Mouse (Mus musculus): ENCODE measurements at regions not wholly inside any gene's neighbourhood (a gene's known extent, or its start where the extent isn't known, plus 50 kb on each side); places are given as distances from the start of the nearest gene placed in this dataset.

- DNase-seq (ENCODE audit: low read depth, low spot score), result no peak
These were observed 226.5 kb downstream of the Maf start for GRCm38 (mm10) chr8:115481136-115481535.

DNA sequence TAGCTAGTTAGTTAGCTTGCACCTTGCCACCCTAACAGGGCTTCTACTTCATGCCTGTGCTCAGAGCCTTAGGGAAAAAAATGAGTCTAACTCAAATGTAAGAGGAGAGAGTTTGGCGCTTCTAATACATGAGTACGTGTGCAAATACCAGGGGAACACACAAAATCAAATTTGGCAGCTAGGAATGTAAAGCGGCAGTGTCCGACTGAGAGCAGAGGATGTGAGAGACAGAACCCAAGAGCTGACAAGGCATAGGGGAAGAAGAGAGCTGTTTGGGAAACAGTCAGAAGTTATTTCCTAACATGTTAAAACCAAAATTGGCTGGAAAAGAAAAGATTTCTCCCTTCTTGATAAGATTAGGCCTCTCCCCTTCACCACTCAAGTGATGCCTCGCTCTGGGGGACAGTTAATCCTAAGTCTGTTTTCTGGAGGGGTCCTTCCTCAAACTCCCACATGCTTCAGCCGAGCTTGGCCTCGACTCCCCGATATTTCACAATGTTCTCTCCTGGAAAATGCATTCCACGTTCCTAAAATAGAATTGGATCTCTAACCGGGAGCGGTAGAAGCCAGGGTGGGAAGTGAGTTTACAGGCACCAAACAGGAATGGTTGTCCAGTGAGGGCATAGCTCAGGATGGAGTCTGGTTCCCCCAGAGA lies 229.1 kb downstream of the Maf start:
- no peak for DNase-seq (ENCODE audit: low read depth, low spot score)

- DNase-seq (ENCODE audit: low read depth, low spot score), result no peak
These were observed 231.5 kb downstream of the Maf start for GRCm38 (mm10) chr8:115476071-115476470.

- no peak for DNase-seq (ENCODE audit: low read depth, low spot score)
These were observed 232.4 kb downstream of the Maf start for GRCm38 (mm10) chr8:115475156-115475555.

- no peak for DNase-seq (ENCODE audit: low read depth, low spot score)
These were observed 233.6 kb downstream of the Maf start for GRCm38 (mm10) chr8:115473974-115474373.

GRCm38 (mm10) chr8:115466553-115466952 lies 241.0 kb downstream of the Maf start:
- no peak for DNase-seq (ENCODE audit: low read depth, low spot score)

- DNase-seq (ENCODE audit: low read depth, low spot score), result no peak
These were observed 241.5 kb downstream of the Maf start for GRCm38 (mm10) chr8:115466122-115466521.

DNA sequence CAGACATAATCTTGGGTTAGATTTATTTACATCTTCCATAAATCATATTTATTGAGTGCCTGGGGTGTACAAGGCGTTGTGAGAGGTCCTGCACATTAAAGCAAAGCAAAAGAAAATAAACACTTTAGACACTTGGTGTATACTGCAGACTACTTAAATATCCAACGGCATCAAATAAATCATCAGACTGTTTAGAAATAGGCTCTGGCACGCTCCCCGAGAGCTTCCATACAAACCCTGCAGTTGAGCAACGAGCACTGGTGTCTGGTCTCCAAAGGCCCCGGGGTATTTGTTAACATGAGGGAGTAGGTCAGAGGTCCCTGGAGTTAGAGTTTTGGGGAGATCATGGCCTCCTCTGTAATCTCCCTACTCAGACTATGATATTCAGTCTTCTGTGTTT lies 244.9 kb downstream of the Maf start:
- DNase-seq (ENCODE audit: low read depth, low spot score), result no peak

GRCm38 (mm10) chr8:115458119-115458518 lies 249.5 kb downstream of the Maf start:
- DNase-seq (ENCODE audit: low read depth, low spot score), result no peak

DNA sequence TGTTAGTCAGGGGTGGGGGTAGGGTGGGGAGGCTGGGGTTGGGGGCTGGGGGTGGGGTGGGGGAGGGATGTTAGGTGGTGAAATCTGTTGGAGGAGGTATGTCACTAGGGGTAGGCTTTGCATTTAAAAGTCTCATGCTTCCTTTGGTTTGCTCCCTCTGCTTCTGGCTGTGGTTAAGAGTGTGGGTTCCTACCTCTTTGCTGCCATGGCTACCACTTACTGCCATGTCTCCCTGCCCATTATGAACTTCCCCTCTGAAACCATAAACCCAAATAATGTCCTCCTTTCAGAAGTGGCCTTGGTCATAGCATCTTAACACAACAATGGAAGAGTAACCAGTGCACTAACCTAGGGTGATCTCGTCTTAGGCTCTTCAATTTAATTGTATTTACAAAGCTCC lies 256.8 kb downstream of the Maf start:
- no peak for DNase-seq (ENCODE audit: low read depth, low spot score)

- DNase-seq (ENCODE audit: low read depth, low spot score), result no peak
These were observed 259.2 kb downstream of the Maf start for GRCm38 (mm10) chr8:115448367-115448766.

DNA sequence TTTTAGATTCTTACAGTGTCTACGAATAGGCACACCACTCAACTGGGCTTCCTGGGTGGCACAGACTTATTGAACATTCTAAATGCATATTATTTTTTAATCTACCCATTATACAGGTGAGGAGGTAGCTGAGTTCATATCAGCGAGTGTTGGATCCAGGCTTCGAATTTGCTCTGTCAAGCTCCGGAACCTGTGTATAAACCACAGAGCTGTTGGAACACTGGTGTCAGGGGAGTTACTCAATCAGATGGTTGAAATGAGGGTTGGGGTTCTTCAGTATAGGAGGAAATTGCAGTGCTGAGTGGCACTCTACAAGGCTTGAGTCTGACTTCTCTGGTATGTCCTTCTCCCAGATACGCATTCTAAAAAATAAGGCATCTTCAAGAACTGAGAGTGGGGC lies 263.1 kb downstream of the Maf start:
- DNase-seq (ENCODE audit: low read depth, low spot score), result no peak

DNA sequence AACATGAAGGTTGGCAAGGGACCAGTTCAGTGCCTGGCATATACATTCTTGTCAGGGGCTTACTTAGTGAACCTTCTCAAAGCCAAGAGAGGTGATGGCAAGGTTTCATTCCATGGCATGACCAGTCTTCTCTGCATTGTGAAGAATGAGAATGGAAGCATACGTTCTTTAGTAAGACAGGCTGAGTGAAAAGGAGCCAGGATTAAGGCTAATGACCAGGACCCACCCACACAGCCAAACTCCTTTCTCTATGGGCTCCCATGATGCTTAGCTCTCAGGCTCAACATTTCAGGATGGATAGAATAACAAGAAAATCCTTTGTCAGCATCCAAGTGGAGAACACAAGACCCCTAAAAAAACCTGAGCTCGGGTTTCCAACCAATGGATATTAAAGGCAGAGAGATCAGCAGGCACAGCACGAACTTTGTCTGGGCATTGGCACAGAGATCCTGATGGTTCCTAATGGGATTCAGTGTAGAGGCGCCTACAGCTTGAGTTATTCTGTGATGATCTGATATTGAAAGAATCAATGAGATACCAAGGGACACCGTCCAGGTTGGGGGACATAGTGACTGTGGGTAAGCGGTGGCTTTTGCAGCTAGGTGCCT lies 265.5 kb downstream of the Maf start:
- no peak for DNase-seq (ENCODE audit: low read depth, low spot score)

- DNase-seq (ENCODE audit: low read depth, low spot score), result no peak
These were observed 266.3 kb downstream of the Maf start for GRCm38 (mm10) chr8:115441323-115441722.

GRCm38 (mm10) chr8:115440151-115440550 lies 267.4 kb downstream of the Maf start:
- no peak for DNase-seq (ENCODE audit: low read depth, low spot score)

- no peak for DNase-seq (ENCODE audit: low read depth, low spot score)
These were observed 268.1 kb downstream of the Maf start for GRCm38 (mm10) chr8:115439512-115439911.

DNA sequence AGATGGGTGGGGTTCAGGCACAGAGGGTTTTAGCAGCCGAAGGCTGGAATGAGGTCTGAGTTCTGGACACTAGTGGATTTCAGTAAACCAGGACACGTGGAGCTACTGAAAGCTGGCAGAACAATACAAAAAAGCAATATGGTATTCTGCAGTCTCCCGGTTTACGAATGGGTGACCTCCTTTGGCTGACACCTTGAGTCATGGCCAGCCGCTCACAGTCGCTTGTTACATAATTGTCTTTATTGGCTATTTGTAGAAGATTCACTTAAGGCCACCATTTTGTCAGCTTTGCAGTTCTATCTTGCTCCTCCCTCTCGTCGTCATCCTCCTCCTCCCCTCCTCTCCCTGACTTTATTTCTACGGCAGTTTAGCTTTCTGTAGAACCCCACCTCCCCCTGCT lies 269.6 kb downstream of the Maf start:
- DNase-seq (ENCODE audit: low read depth, low spot score), result no peak

DNA sequence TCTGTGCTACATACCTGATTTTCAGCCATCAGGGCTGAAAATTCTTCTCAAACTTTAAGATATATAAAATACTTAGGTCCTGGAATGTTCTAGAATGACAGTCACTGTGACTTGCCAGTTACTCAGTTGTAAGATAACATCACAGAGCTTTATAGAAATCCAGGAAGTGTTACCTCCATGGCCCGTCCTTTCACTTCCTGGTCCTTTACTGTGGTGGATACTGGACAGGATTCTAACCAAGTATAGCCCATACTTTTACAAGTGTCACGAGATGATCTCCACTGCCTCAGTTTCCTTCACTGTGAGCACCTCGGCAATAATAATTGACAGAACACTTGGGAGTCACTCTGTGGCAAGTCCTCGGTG lies 271.3 kb downstream of the Maf start:
- no peak for DNase-seq (ENCODE audit: low read depth, low spot score)

GRCm38 (mm10) chr8:115435720-115436355 lies 271.8 kb downstream of the Maf start:
- DNase-seq (ENCODE audit: low read depth, low spot score), result no peak

DNA sequence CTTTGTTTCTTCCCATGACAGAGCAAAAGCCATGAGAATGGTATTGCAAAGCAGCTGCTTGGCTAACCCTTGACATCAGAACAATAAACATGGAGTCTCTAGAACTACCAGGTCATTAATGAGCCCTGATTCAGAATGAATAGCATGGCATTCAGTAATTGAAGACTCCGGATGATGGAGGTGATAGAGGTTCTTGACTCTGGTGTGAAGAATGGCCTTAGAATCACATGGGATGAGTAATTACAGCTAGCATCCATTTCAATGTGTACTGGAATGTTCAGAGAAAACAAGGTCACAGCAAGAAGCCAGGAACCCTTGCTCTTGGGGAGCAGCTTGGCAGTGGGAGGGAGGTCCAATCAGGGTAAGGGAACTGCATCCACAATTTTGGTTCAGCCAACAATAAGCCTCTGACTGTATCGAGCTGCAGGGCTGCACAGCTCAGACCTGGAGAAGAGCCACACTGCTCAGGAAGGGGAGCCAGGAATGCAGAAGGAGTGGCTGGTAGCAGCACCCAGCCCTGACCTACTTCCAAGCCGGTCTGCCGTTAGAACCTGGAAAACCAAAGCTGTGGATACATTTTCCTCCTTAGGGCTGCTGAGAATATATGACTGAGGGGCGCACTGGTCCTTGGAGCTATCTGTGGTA lies 275.1 kb downstream of the Maf start:
- DNase-seq (ENCODE audit: low read depth, low spot score), result no peak

DNA sequence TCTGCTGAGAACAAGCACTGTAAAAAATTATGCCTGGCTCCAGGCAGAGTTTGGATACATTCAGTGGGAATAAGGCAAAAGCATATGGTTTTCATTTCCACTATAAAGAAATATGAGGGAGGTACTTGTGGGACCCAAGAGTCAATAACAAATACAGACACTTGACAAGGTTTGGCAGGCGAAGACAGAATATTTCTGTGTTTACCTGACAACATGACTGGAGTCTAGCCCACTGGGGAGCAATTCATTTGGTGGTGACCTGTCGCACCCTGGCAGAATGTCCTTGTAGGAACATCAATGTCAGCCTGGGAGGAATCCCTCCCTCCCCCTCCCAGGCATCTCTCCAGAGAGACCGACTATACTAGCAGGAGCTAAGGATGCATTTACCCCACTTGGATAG lies 276.8 kb downstream of the Maf start:
- no peak for DNase-seq (ENCODE audit: low read depth, low spot score)

DNA sequence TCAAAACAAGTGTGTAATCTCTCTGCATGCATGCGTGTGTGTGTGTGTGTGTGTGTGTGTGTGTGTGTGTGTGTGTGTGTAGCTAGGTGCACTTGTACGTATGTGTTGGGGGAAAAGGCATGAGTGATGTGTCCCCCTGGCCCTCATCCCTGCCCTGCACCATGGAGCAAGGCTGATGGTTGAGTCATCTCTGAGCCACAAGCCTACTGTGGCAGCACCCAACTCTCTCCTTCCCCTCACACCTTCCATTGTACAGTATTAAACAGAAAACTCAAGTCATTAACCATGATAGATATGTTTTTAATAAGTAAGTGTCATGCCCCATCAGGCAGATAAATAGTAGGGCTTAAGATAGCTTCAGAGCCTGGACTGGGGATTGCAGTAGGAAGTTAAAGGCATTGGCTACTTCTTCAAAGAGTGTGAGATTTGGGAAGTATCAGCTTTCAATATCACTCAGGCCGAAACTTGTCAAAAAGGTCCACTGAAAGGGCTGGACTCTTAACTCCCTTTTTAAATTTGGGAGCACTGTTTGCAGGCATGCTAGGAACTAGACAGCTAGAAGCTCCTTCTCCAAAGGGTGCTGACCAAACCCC lies 278.2 kb downstream of the Maf start:
- peak; percentile 55 for DNase-seq (ENCODE audit: low read depth, low spot score)

Measured in A20 (cell line).